ENCODE assay signal across 11 mouse cellular contexts in genomic region chr10:121500034-121500433, GRCm38 (mm10). TPM values are rescaled to one million over a fixed set of nuclear protein-coding genes. Genes with fewer than 3 reads are reported as not detected.
A peak's percentile ranks its signal among the peaks of the same experiment; 100 is the strongest.
DNase-seq lines count a peak whose midpoint lies in the region; ATAC-seq and TF ChIP-seq lines count a peak whose summit lies in the region.
"Had no signal": no experiment of that assay in that cellular context is flagged by ENCODE, and none has a peak within 500 bp of the region (broad histone marks: within the 10 kb centered on the region; RNA-seq: fewer than 3 reads in every experiment).

No protein-coding gene starts in this region.

- no peak for TF ChIP-seq EP300 in liver, embryonic 14.5 days (IDR thresholded peaks at IDR 0.05; ENCODE audit: low read depth)

- no peak for TF ChIP-seq POLR2A in spleen, adult 2 months (IDR thresholded peaks at IDR 0.05; ENCODE audit: low read depth, low read length)

- no peaks in the 10 kb centered on the region for H3K9me3 ChIP-seq in liver, embryonic 14.5 days (ENCODE audit: control insufficient read depth, low read length)

- no peaks in the 10 kb centered on the region for H3K27me3 ChIP-seq in spleen, adult 2 months (ENCODE audit: control insufficient read depth, insufficient read depth, low read length)
- no peaks in the 10 kb centered on the region for H3K27me3 ChIP-seq in liver, embryonic 14.5 days (ENCODE audit: control insufficient read depth, insufficient read depth, low read length)

- no peak for TF ChIP-seq CTCF in spleen, adult 2 months (IDR thresholded peaks at IDR 0.05; ENCODE audit: extremely low read depth, insufficient read depth, insufficient read length, insufficient replicate concordance)
- TF ChIP-seq CTCF in liver, embryonic 14.5 days (IDR thresholded peaks at IDR 0.05; ENCODE audit: low read depth): peak; percentile 27; the same call in 1 of the 2 replicates

- intact Hi-C loops in heart, postnatal 25 days (cut with DNase I): no loop called here

- no peaks in the 10 kb centered on the region for H3K36me3 ChIP-seq in spleen, adult 2 months (ENCODE audit: control insufficient read depth, insufficient read depth, low read length)
- H3K36me3 ChIP-seq in liver, embryonic 14.5 days (replicated peaks; ENCODE audit: control insufficient read depth, insufficient read depth, low read depth): no peaks in the 10 kb centered on the region

- no peak overlapping the region for H3K4me3 ChIP-seq in spleen, adult 2 months (ENCODE audit: extremely low read depth, insufficient read depth, insufficient read length)
- no peak overlapping the region for H3K4me3 ChIP-seq in liver, embryonic 14.5 days (ENCODE audit: insufficient read depth in 1 of 2, low read depth in 2 of 2, low read length in 2 of 2)

- 87% methylated on average over 5 of the region's 5 CpGs for WGBS in spleen, adult 2 months
- WGBS in liver, embryonic 14.5 days (ENCODE audit: insufficient replicate concordance): 60% methylated on average over 5 of the region's 5 CpGs

- peak; percentile 9; the same call in 1 of the 2 replicates for ATAC-seq in liver, embryonic 14.5 days (ENCODE audit: insufficient read depth)

- no peak overlapping the region for H3K4me2 ChIP-seq in liver, embryonic 14.5 days (ENCODE audit: low read depth)

- peaks cover 25% of the 10 kb centered on the region; the same call in 1 of the 2 replicates for H3K4me1 ChIP-seq in spleen, adult 2 months (ENCODE audit: control insufficient read depth, insufficient read depth, insufficient read length)
- H3K4me1 ChIP-seq in liver, embryonic 14.5 days (replicated peaks; ENCODE audit: control insufficient read depth in 2 of 2, insufficient read depth in 2 of 2, low read length in 1 of 2): peaks cover 9 to 32% of the 10 kb centered on the region in 2 experiments; a peak in 3 of 4 replicates

- H3K27ac ChIP-seq in spleen, adult 2 months (ENCODE audit: insufficient read depth, low read length): peak overlapping the region; percentile 78
- no peak overlapping the region for H3K27ac ChIP-seq in liver, embryonic 14.5 days

- H3K9ac ChIP-seq in liver, embryonic 14.5 days (replicated peaks): no peak overlapping the region

- DNase-seq in heart, adult 11 months: peak; percentile 94
- DNase-seq in heart, postnatal 25 days (ENCODE audit: low spot score): no peak
- no peak for DNase-seq in spleen, adult 2 months (ENCODE audit: low read depth in 1 of 2, low spot score in 2 of 2)
- no peak for DNase-seq in spleen, postnatal 14 days (ENCODE audit: low spot score in 2 of 2)
- DNase-seq in liver, embryonic 14.5 days (ENCODE audit: low read depth in 3 of 3, low spot score in 3 of 3): no peak
- no peak for DNase-seq in layer of hippocampus, postnatal 25 days (ENCODE audit: extremely low spot score in 1 of 2, low spot score in 1 of 2)
- no peak for DNase-seq in frontal cortex, postnatal 25 days (ENCODE audit: low spot score in 2 of 2)
- no peak for DNase-seq in ovary, postnatal 36 days (ENCODE audit: low spot score)
- DNase-seq: heart, postnatal 10 days; midbrain, embryonic 14.5 days; thymus, adult 2 months had no signal

RNA-seq across cellular contexts. Expression of gene Rassf3, which starts 23.9 kb away (rescaled TPM):
- 100 to 1,000 TPM; 146 to 157 TPM for total RNA-seq in heart, postnatal 25 days (2021)
- polyA plus RNA-seq in spleen, adult 2 months (2012; rRNA removed): 20.4 and 26.2 TPM in 2 replicates
- 5.7 and 8.6 TPM in 2 replicates for polyA plus RNA-seq in liver, embryonic 14.5 days (2012; rRNA removed)
- 7.9 and 10.8 TPM in 2 replicates for polyA plus RNA-seq in liver, embryonic 14.5 days (2014; fragmentation: Nextera tagmentation; extraction: Ambion mirVana)
- total RNA-seq in layer of hippocampus, postnatal 25 days (2021): 10 to 100 TPM in 1 of 2 experiments, 1 to 10 TPM in 1; 7.6 to 10.4 TPM

Comparison
In these comparisons a context has a peak if more than half of its experiments do, and no peak if none do; other contexts are left out.
1. RNA of gene Rassf3, which starts 23.9 kb away (total RNA-seq): 146 to 157 TPM in heart, postnatal 25 days; 7.6 to 10.4 TPM in layer of hippocampus, postnatal 25 days; every median in the first group is over 10 times any median in the second.